Mouse (Mus musculus): ENCODE results near the gene Celf2.

GRCm38 (mm10) chr2:6904411-6904810, 605.0 kb downstream of the Celf2 start:
- no peak for TF ChIP-seq POLR2A (IDR thresholded peaks at IDR 0.05; ENCODE audit: low read depth, low read length)
- no peak for TF ChIP-seq CTCF (IDR thresholded peaks at IDR 0.05; ENCODE audit: extremely low read depth, insufficient read length, insufficient replicate concordance, low read depth, low read length)
